ENCODE assay signal across 8 mouse cellular contexts in the genomic region with DNA sequence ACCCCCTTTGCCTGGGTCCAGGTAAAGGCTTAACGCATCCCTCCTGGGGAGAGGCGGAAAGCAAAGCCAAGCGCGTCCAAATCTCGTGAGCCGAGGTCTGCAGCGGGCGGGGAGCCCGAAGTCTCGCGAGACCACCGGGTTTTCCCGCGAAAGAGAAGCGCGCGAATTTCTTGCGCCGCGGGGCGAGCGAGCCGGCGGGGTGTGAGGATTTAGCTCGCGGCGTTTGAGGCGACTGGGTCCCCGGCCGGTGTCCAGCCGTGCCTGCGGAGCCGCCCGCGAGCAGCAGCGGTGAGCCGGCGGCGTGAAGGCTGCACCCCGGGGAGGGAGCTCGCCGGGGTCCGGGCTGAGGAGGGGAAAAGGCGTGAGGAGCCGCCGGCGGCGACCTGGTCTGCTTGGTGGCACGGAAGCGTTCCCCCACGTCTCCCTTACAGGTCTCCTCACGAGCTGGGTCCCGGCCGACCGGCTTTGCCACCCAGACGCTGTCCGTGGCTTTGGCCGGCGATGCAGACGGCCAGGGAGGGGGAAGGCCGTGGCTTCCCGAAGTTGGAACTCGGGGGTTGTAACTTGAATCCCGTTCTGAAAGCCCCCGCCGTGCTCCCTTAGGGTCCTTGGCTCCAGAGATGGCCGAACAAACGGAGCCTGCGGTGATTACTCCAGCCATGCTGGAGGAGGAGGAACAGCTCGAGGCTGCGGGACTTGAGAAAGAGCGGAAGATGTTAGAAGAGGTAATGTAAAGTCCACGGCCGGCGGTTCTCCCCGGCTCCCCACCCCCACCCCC. TPM values are rescaled to one million over a fixed set of nuclear protein-coding genes. Genes with fewer than 3 reads are reported as not detected.
DNase-seq lines count a peak whose midpoint lies in the region; ATAC-seq and TF ChIP-seq lines count a peak whose summit lies in the region.

TSS of gene Hells (plus strand) at position 128 of the 778 bp plus-strand sequence.

- H3K4me2 ChIP-seq in heart, embryonic 11.5 days = peak within 1 kb of the TSS; percentile 91
- H3K4me2 ChIP-seq in kidney, embryonic 15.5 days = peak within 1 kb of the TSS; percentile 87

- no peaks in the 10 kb centered on the region for H3K4me1 ChIP-seq in embryonic fibroblast, embryonic 13.5 days (ENCODE audit: control insufficient read depth, insufficient read depth, low read length)
- peaks cover 7% of the 10 kb centered on the region; the same call in 1 of the 2 replicates for H3K4me1 ChIP-seq in heart, embryonic 11.5 days (ENCODE audit: control insufficient read depth, insufficient read depth, low read length)
- peaks cover 8% of the 10 kb centered on the region for H3K4me1 ChIP-seq in kidney, embryonic 15.5 days

- peaks cover 40% of the 10 kb centered on the region for H3K79me3 ChIP-seq in C2C12 (ENCODE audit: low read depth)

- H3K9me3 ChIP-seq in heart, embryonic 11.5 days (replicated peaks; ENCODE audit: control insufficient read depth, low read length) = no peaks in the 10 kb centered on the region
- H3K9me3 ChIP-seq in kidney, embryonic 15.5 days (replicated peaks) = no peaks in the 10 kb centered on the region

- H3K27me3 ChIP-seq in C2C12 (ENCODE audit: control insufficient read depth, insufficient read depth, insufficient read length) = no peaks in the 10 kb centered on the region
- H3K27me3 ChIP-seq in heart, embryonic 11.5 days (ENCODE audit: control insufficient read depth, insufficient read depth, low read length) = no peaks in the 10 kb centered on the region
- H3K27me3 ChIP-seq in kidney, embryonic 15.5 days = no peaks in the 10 kb centered on the region

- peak; percentile 85 for TF ChIP-seq POLR2A in embryonic fibroblast, embryonic 13.5 days (IDR thresholded peaks at IDR 0.05; ENCODE audit: low read depth, low read length)

- peaks cover 55% of the 10 kb centered on the region for H3K79me2 ChIP-seq in C2C12 (ENCODE audit: control insufficient read depth, insufficient read depth)

- H3K9ac ChIP-seq in heart, embryonic 11.5 days (ENCODE audit: low read depth, low read length) = peak within 1 kb of the TSS; percentile 92
- H3K9ac ChIP-seq in kidney, embryonic 15.5 days = peak within 1 kb of the TSS; percentile 73

- peak; percentile 92 for DNase-seq in brain, adult 2 months (ENCODE audit: low read depth, low spot score)
- peak; percentile 92 for DNase-seq in liver
- DNase-seq in monocyte, adult 2 months (ENCODE audit: low read depth in 1 of 2, low spot score in 2 of 2) = peak; percentile 54 to 74
- DNase-seq in spleen, postnatal 14 days (ENCODE audit: low spot score in 2 of 2) = peak; percentile 80 to 87

- under 1% methylated on average over 74 of the region's 76 CpGs for WGBS in heart, embryonic 11.5 days (ENCODE audit: insufficient replicate concordance)
- under 1% methylated on average over 76 of the region's 76 CpGs for WGBS in kidney, embryonic 15.5 days

- no peak for TF ChIP-seq CTCF in C2C12 (IDR thresholded peaks at IDR 0.05; ENCODE audit: control insufficient read depth, insufficient read depth, insufficient read length)
- no peak for TF ChIP-seq CTCF in embryonic fibroblast, embryonic 13.5 days (IDR thresholded peaks at IDR 0.05; ENCODE audit: borderline replicate concordance, insufficient read depth, low read length)

- H3K4me3 ChIP-seq in C2C12 (ENCODE audit: insufficient read depth, poor library complexity, severe bottlenecking) = peak within 1 kb of the TSS; percentile 71
- H3K4me3 ChIP-seq in embryonic fibroblast, embryonic 13.5 days (ENCODE audit: insufficient read depth, low read length) = peak within 1 kb of the TSS; percentile 86
- peak within 1 kb of the TSS; percentile 83 for H3K4me3 ChIP-seq in heart, embryonic 11.5 days (ENCODE audit: low read depth, low read length)
- peak within 1 kb of the TSS; percentile 91 for H3K4me3 ChIP-seq in kidney, embryonic 15.5 days (replicated peaks)

- no peak within 1 kb of the TSS; the same call in 1 of the 2 replicates for H3K27ac ChIP-seq in embryonic fibroblast, embryonic 13.5 days (ENCODE audit: insufficient read depth, low read length)
- H3K27ac ChIP-seq in heart, embryonic 11.5 days (ENCODE audit: low read depth, low read length) = peak within 1 kb of the TSS; percentile 82
- H3K27ac ChIP-seq in kidney, embryonic 15.5 days = peak within 1 kb of the TSS; percentile 87

- peak within 1 kb of the TSS; percentile 98 for H3ac ChIP-seq in C2C12 (ENCODE audit: control insufficient read depth, insufficient read length, low read depth)

- H3K36me3 ChIP-seq in C2C12 (ENCODE audit: control insufficient read depth, insufficient read depth) = peaks cover 35% of the 10 kb centered on the region
- 0 out of 2 replicates have a peak, but pooled peaks cover 1% of the 10 kb centered on the region for H3K36me3 ChIP-seq in heart, embryonic 11.5 days (ENCODE audit: control insufficient read depth, insufficient read depth, low read length)
- peaks cover 19% of the 10 kb centered on the region for H3K36me3 ChIP-seq in kidney, embryonic 15.5 days

- peak; percentile 73 for ATAC-seq in heart, embryonic 11.5 days (replicated peaks; ENCODE audit: insufficient number of reproducible peaks, low FRiP score, low TSS enrichment)
- ATAC-seq in kidney, embryonic 15.5 days (replicated peaks; ENCODE audit: low FRiP score) = peak; percentile 95

TF ChIP-seq in C2C12, 6 proteins besides CTCF, POLR2A, EP300 and RAD21:
- no peak for TF ChIP-seq MYOG (IDR thresholded peaks at IDR 0.05; ENCODE audit: control insufficient read depth, extremely low read depth, insufficient read length)
- TF ChIP-seq MAX (IDR thresholded peaks at IDR 0.05) = peak; percentile 76
- no peak for TF ChIP-seq CEBPB (IDR thresholded peaks at IDR 0.05; ENCODE audit: low read depth)

RNA-seq across cellular contexts. Expression of gene Hells, which starts in this region (rescaled TPM):
- 9.1 TPM for polyA plus RNA-seq in C2C12 (2012; fragmentation: generic; extraction: Trizol)
- 83.5 and 131 TPM in 2 replicates for polyA plus RNA-seq in embryonic fibroblast, embryonic 13.5 days (2011; ENCODE audit: insufficient read length, low read depth, missing spikeins)
- 35.1 and 36.1 TPM in 2 replicates for polyA plus RNA-seq in heart, embryonic 11.5 days (2014; fragmentation: Nextera tagmentation; extraction: Ambion mirVana)
- 53.6 and 56.9 TPM in 2 replicates for polyA plus RNA-seq in kidney, embryonic 15.5 days (2015; fragmentation: Nextera tagmentation; extraction: Ambion mirVana)
